Mouse (Mus musculus): ENCODE results near the gene Gimap9. TPM values are rescaled to one million over a fixed set of nuclear protein-coding genes. Genes with fewer than 3 reads are reported as not detected.
A peak's percentile ranks its signal among the peaks of the same experiment; 100 is the strongest.

Gimap9 gene
- total and polyA plus RNA-seq, 2 experiments from 2014 or later, result 1.2 to 2.1 TPM

DNA sequence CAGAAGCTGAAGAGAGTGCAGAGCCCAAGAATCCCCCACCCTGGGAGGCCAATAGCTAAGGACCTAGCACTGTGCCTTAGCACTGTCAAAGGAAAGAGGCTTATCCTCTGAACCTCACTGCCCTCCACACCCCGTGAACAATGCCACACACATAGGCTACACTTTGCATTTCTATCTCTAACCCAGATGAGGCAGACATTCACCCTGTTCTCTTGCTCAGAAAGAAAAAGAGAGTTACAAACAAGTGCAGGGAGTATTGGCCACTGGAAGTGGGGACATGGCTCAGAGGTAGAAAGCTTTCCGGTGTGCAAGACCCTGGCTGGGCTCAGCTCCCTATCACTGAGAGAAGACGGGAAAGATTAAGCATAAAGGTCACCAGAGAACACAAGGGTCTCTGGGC, 30.2 kb downstream of the Gimap9 start:
- TF ChIP-seq CTCF (IDR thresholded peaks at IDR 0.05; ENCODE audit: low read depth), result no peak
- Histone ChIP-seq H3K4me2 (ENCODE audit: low read depth, low read length) (no peak overlapping the region), H3K4me1 (ENCODE audit: insufficient read depth, low read length) (no peaks in the 10 kb centered on the region), H3K36me3 (ENCODE audit: insufficient read depth, low read length) (no peaks in the 10 kb centered on the region), H3K27me3 (ENCODE audit: insufficient read depth, low read length) (no peaks in the 10 kb centered on the region), H3K4me3 (ENCODE audit: low read length) (no peak overlapping the region), H3K27ac (no peak overlapping the region), H3K9ac (replicated peaks; ENCODE audit: low read length) (no peak overlapping the region), H3K9me3 (ENCODE audit: low read length) (no peaks in the 10 kb centered on the region)
- 51% methylated on average over 3 of the region's 3 CpGs for WGBS
- DNase-seq (ENCODE audit: low spot score), result no peak
- no peak for ATAC-seq

DNA sequence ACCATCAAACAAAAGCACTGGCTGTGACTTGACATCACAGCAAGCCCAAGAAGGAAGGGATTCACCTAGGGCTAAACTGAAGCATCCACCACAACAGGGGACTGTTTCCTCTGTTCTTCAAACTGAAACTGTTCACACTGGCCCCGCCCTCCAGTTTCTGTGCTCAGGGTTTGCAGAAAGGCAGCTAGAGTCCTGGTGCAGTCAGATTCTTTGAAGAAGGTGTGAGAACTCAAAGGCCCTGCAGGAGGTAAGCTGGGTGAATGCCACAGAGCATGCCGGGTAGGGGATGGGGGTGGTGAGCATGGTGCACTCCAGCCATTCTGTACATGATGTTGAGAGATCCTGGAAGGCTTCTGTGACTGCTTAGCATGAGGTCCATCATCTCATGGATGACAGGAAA, 42.5 kb downstream of the Gimap9 start, which contains the start of the genes Gm28053 and Gimap7:
TSS of gene Gm28053 (plus strand) at position 153 of the 400 bp plus-strand sequence.
TSS of gene Gimap7 (plus strand) at position 167 of the 400 bp plus-strand sequence.
- Histone ChIP-seq H3K4me3 (ENCODE audit: low read length) (no peak within 1 kb of the TSS), H3K9me3 (ENCODE audit: low read length) (no peaks in the 10 kb centered on the region), H3K27me3 (ENCODE audit: insufficient read depth, low read length) (no peaks in the 10 kb centered on the region), H3K9ac (replicated peaks; ENCODE audit: low read length) (no peak within 1 kb of the TSS), H3K36me3 (ENCODE audit: insufficient read depth, low read length) (no peaks in the 10 kb centered on the region), H3K27ac (no peak within 1 kb of the TSS), H3K4me2 (ENCODE audit: low read depth, low read length) (no peak within 1 kb of the TSS), H3K4me1 (ENCODE audit: insufficient read depth, low read length) (no peaks in the 10 kb centered on the region)
- ATAC-seq (no peak), DNase-seq (ENCODE audit: low spot score) (no peak)
- 57% methylated on average over 2 of the region's 2 CpGs for WGBS
- TF ChIP-seq CTCF (IDR thresholded peaks at IDR 0.05; ENCODE audit: low read depth), result no peak

DNA sequence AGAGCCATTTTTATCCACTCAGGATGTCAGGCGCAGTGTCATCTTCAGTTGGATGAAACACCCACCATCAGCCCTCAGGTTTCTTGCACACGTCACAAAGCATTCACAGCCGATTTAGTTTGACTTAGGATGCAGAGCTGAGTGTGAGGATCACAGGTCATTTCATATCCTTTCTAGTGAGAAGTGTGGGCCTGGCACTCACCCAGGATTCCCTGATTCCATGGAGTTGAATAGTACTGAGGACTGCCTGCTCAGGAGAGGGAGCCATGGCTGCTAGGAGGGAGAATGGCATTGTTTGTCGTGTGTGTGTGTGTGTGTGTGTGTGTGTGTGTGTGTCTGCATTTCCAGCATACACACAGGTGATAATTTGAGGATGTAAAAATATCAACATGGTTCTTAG, 44.4 kb downstream of the Gimap9 start:
- Histone ChIP-seq H3K27me3 (ENCODE audit: insufficient read depth, low read length) (no peaks in the 10 kb centered on the region), H3K36me3 (ENCODE audit: insufficient read depth, low read length) (no peaks in the 10 kb centered on the region), H3K4me1 (ENCODE audit: insufficient read depth, low read length) (no peaks in the 10 kb centered on the region; the same call in 1 of the 2 replicates), H3K27ac (no peak overlapping the region), H3K4me3 (ENCODE audit: low read length) (no peak overlapping the region), H3K9me3 (ENCODE audit: low read length) (no peaks in the 10 kb centered on the region), H3K9ac (replicated peaks; ENCODE audit: low read length) (no peak overlapping the region), H3K4me2 (ENCODE audit: low read depth, low read length) (no peak overlapping the region)
- no peak for DNase-seq (ENCODE audit: low spot score)
- no peak for ATAC-seq
- no peak for TF ChIP-seq CTCF (IDR thresholded peaks at IDR 0.05; ENCODE audit: low read depth)
- 74% methylated on average over 4 of the region's 4 CpGs for WGBS

DNA sequence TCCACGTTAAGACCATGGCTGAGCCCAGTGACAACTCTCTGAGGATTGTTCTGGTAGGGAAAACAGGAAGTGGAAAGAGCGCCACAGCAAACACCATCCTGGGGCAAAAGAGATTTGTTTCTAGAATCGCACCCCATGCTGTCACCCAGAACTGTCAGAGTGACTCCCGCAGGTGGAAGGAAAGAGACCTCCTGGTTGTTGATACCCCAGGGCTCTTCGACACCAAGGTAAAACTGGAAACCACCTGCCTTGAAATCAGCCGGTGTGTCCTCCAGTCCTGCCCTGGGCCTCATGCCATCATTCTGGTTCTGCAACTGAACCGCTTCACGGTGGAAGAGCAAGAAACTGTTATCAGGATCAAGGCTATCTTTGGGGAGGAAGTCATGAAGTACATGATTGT, 47.5 kb downstream of the Gimap9 start:
- 89% methylated on average over 8 of the region's 8 CpGs for WGBS
- ATAC-seq (no peak), DNase-seq (ENCODE audit: low spot score) (no peak)
- no peak overlapping the region for H3K27ac ChIP-seq
- H3K4me3 ChIP-seq (ENCODE audit: low read length), result no peak overlapping the region
- no peaks in the 10 kb centered on the region for H3K36me3 ChIP-seq (ENCODE audit: insufficient read depth, low read length)
- no peak overlapping the region for H3K9ac ChIP-seq (replicated peaks; ENCODE audit: low read length)
- no peak for TF ChIP-seq CTCF (IDR thresholded peaks at IDR 0.05; ENCODE audit: low read depth)
- H3K27me3 ChIP-seq (ENCODE audit: insufficient read depth, low read length), result no peaks in the 10 kb centered on the region
- H3K4me2 ChIP-seq (ENCODE audit: low read depth, low read length), result no peak overlapping the region
- H3K9me3 ChIP-seq (ENCODE audit: low read length), result no peaks in the 10 kb centered on the region
- no peaks in the 10 kb centered on the region; the same call in 1 of the 2 replicates for H3K4me1 ChIP-seq (ENCODE audit: insufficient read depth, low read length)

DNA sequence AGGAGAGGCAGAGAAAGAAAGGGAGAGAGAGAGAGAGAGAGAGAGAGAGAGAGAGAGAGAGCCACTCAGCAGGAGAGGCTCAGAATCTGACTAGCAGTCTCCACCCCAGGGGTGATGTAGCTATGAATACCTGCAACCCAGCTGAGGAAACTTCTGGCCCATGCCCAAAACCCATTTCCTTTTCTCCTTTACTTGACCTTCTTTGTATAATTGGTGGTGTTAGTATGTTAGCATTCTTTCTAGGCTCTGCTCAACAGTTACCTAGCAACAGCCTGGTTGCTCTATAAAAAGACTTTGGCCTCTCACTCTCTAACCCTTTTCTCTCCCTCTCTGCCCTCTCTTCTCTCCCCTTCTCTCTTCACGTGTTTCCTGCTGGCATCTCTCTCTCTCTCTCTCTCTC, 49.5 kb downstream of the Gimap9 start:
- no peaks in the 10 kb centered on the region for H3K27me3 ChIP-seq (ENCODE audit: insufficient read depth, low read length)
- H3K9ac ChIP-seq (replicated peaks; ENCODE audit: low read length), result no peak overlapping the region
- no peak overlapping the region for H3K4me3 ChIP-seq (ENCODE audit: low read length)
- H3K36me3 ChIP-seq (ENCODE audit: insufficient read depth, low read length), result no peaks in the 10 kb centered on the region
- 0% methylated on average over 1 of the region's 1 CpGs for WGBS
- no peaks in the 10 kb centered on the region for H3K9me3 ChIP-seq (ENCODE audit: low read length)
- DNase-seq (ENCODE audit: low spot score) (peak; percentile 25), ATAC-seq (no peak)
- no peaks in the 10 kb centered on the region; the same call in 1 of the 2 replicates for H3K4me1 ChIP-seq (ENCODE audit: insufficient read depth, low read length)
- no peak overlapping the region for H3K4me2 ChIP-seq (ENCODE audit: low read depth, low read length)
- no peak overlapping the region for H3K27ac ChIP-seq
- TF ChIP-seq CTCF (IDR thresholded peaks at IDR 0.05; ENCODE audit: low read depth), result no peak

DNA sequence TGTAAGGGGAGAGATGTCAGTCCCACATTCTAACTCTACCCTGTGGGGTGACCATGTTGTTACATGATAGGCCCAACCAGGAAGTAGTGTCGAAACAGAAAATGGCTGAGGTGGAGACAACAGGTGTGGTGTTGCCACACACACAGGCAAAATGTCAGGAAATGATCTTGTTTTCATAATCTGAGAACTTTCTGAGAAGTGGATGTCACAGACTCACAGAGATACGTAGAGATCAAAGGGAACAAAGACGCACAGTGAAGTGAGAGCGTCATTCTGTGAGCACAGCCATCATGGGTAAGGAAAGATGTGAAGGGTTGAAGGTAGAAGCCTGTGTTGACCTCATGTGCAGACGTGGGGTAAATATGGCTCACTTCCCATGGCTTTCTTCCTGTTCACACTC, 51.8 kb downstream of the Gimap9 start:
- no peak for DNase-seq (ENCODE audit: low spot score)
- H3K27ac ChIP-seq, result no peak overlapping the region
- ATAC-seq, result no peak
- H3K9me3 ChIP-seq (ENCODE audit: low read length), result no peaks in the 10 kb centered on the region
- H3K4me2 ChIP-seq (ENCODE audit: low read depth, low read length), result no peak overlapping the region
- no peaks in the 10 kb centered on the region for H3K36me3 ChIP-seq (ENCODE audit: insufficient read depth, low read length)
- no peaks in the 10 kb centered on the region; the same call in 1 of the 2 replicates for H3K4me1 ChIP-seq (ENCODE audit: insufficient read depth, low read length)
- no peaks in the 10 kb centered on the region for H3K27me3 ChIP-seq (ENCODE audit: insufficient read depth, low read length)
- WGBS, result 85% methylated on average over 5 of the region's 5 CpGs
- TF ChIP-seq CTCF (IDR thresholded peaks at IDR 0.05; ENCODE audit: low read depth), result no peak
- no peak overlapping the region for H3K4me3 ChIP-seq (ENCODE audit: low read length)
- no peak overlapping the region for H3K9ac ChIP-seq (replicated peaks; ENCODE audit: low read length)

Other genes starting within 250 kb of the Gimap9 start
- gene Zfp467, start 230.3 kb upstream of the Gimap9 start, total RNA-seq (2014; rRNA removed), result 27.5 and 61.1 TPM in 2 replicates
- 39.1 and 39.4 TPM in 2 replicates for gene Zfp467, start 230.3 kb upstream of the Gimap9 start, polyA plus RNA-seq (2015; fragmentation: Nextera tagmentation; extraction: Ambion mirVana)
- gene Sspo, start 227.9 kb upstream of the Gimap9 start, total RNA-seq (2014; rRNA removed), result 0.73 and 0.86 TPM in 2 replicates
- 0.10 and 0.38 TPM in 2 replicates for gene Sspo, start 227.9 kb upstream of the Gimap9 start, polyA plus RNA-seq (2015; fragmentation: Nextera tagmentation; extraction: Ambion mirVana)
- 407 and 443 TPM in 2 replicates for gene Atp6v0e2, start 138.5 kb upstream of the Gimap9 start, total RNA-seq (2014; rRNA removed)
- 446 and 455 TPM in 2 replicates for gene Atp6v0e2, start 138.5 kb upstream of the Gimap9 start, polyA plus RNA-seq (2015; fragmentation: Nextera tagmentation; extraction: Ambion mirVana)
- gene Lrrc61, start 121.3 kb upstream of the Gimap9 start, total RNA-seq (2014; rRNA removed), result 32.0 and 50.1 TPM in 2 replicates
- 14.2 and 15.7 TPM in 2 replicates for gene Lrrc61, start 121.3 kb upstream of the Gimap9 start, polyA plus RNA-seq (2015; fragmentation: Nextera tagmentation; extraction: Ambion mirVana)
- gene Rarres2, start 103.3 kb upstream of the Gimap9 start, total RNA-seq (2014; rRNA removed), result 2.7 and 4.3 TPM in 2 replicates
- gene Rarres2, start 103.3 kb upstream of the Gimap9 start, polyA plus RNA-seq (2015; fragmentation: Nextera tagmentation; extraction: Ambion mirVana), result 10.0 and 10.4 TPM in 2 replicates
- not detected in 2 replicates for gene Gm45021, start 86.5 kb upstream of the Gimap9 start, total RNA-seq (2014; rRNA removed)
- gene Gm45021, start 86.5 kb upstream of the Gimap9 start, polyA plus RNA-seq (2015; fragmentation: Nextera tagmentation; extraction: Ambion mirVana), result not detected in 2 replicates
- gene Repin1, start 82.2 kb upstream of the Gimap9 start, total RNA-seq (2014; rRNA removed), result 83.1 and 86.9 TPM in 2 replicates
- 40.6 and 41.2 TPM in 2 replicates for gene Repin1, start 82.2 kb upstream of the Gimap9 start, polyA plus RNA-seq (2015; fragmentation: Nextera tagmentation; extraction: Ambion mirVana)
- not detected in 2 replicates for gene Gm44965, start 82.2 kb upstream of the Gimap9 start, total RNA-seq (2014; rRNA removed)
- gene Gm44965, start 82.2 kb upstream of the Gimap9 start, polyA plus RNA-seq (2015; fragmentation: Nextera tagmentation; extraction: Ambion mirVana), result 0.54 TPM in 1 of 2 replicates, not detected in the other
- gene Zfp775, start 74.1 kb upstream of the Gimap9 start, total RNA-seq (2014; rRNA removed), result 11.6 and 13.5 TPM in 2 replicates
- gene Zfp775, start 74.1 kb upstream of the Gimap9 start, polyA plus RNA-seq (2015; fragmentation: Nextera tagmentation; extraction: Ambion mirVana), result 7.2 and 8.8 TPM in 2 replicates
- gene AI854703, start 49.4 kb upstream of the Gimap9 start, total RNA-seq (2014; rRNA removed), result 53.3 and 54.9 TPM in 2 replicates
- 29.3 and 30.2 TPM in 2 replicates for gene AI854703, start 49.4 kb upstream of the Gimap9 start, polyA plus RNA-seq (2015; fragmentation: Nextera tagmentation; extraction: Ambion mirVana)
- gene Gimap8, start 28.9 kb upstream of the Gimap9 start, total RNA-seq (2014; rRNA removed), result 0.72 and 1.3 TPM in 2 replicates
- 0.40 and 0.49 TPM in 2 replicates for gene Gimap8, start 28.9 kb upstream of the Gimap9 start, polyA plus RNA-seq (2015; fragmentation: Nextera tagmentation; extraction: Ambion mirVana)
- gene Gimap4, start 8.4 kb downstream of the Gimap9 start, total RNA-seq (2014; rRNA removed), result 0.78 and 1.6 TPM in 2 replicates
- 0.56 and 0.66 TPM in 2 replicates for gene Gimap4, start 8.4 kb downstream of the Gimap9 start, polyA plus RNA-seq (2015; fragmentation: Nextera tagmentation; extraction: Ambion mirVana)
- gene Gimap6, start 32.1 kb downstream of the Gimap9 start, total RNA-seq (2014; rRNA removed), result 3.5 and 5.7 TPM in 2 replicates
- 6.7 and 7.1 TPM in 2 replicates for gene Gimap6, start 32.1 kb downstream of the Gimap9 start, polyA plus RNA-seq (2015; fragmentation: Nextera tagmentation; extraction: Ambion mirVana)
- gene Gm28053, start 42.5 kb downstream of the Gimap9 start, total RNA-seq (2014; rRNA removed), result not detected in 2 replicates
- gene Gm28053, start 42.5 kb downstream of the Gimap9 start, polyA plus RNA-seq (2015; fragmentation: Nextera tagmentation; extraction: Ambion mirVana), result not detected in 2 replicates
- gene Gimap7, start 42.5 kb downstream of the Gimap9 start, total RNA-seq (2014; rRNA removed), result not detected in 2 replicates
- gene Gimap7, start 42.5 kb downstream of the Gimap9 start, polyA plus RNA-seq (2015; fragmentation: Nextera tagmentation; extraction: Ambion mirVana), result not detected in 2 replicates
- 4.1 and 4.5 TPM in 2 replicates for gene Gimap1, start 62.9 kb downstream of the Gimap9 start, total RNA-seq (2014; rRNA removed)
- gene Gimap1, start 62.9 kb downstream of the Gimap9 start, polyA plus RNA-seq (2015; fragmentation: Nextera tagmentation; extraction: Ambion mirVana), result 2.8 and 3.7 TPM in 2 replicates
- gene Gimap5, start 70.1 kb downstream of the Gimap9 start, total RNA-seq (2014; rRNA removed), result 0.68 and 5.1 TPM in 2 replicates
- 1.9 and 2.4 TPM in 2 replicates for gene Gimap5, start 70.1 kb downstream of the Gimap9 start, polyA plus RNA-seq (2015; fragmentation: Nextera tagmentation; extraction: Ambion mirVana)
- not detected in 2 replicates for gene Gimap3, start 94.7 kb downstream of the Gimap9 start, total RNA-seq (2014; rRNA removed)
- not detected in 2 replicates for gene Gimap3, start 94.7 kb downstream of the Gimap9 start, polyA plus RNA-seq (2015; fragmentation: Nextera tagmentation; extraction: Ambion mirVana)
- gene Tmem176a, start 164.8 kb downstream of the Gimap9 start, total RNA-seq (2014; rRNA removed), result 27.2 and 45.4 TPM in 2 replicates
- 35.8 and 40.1 TPM in 2 replicates for gene Tmem176a, start 164.8 kb downstream of the Gimap9 start, polyA plus RNA-seq (2015; fragmentation: Nextera tagmentation; extraction: Ambion mirVana)
- gene Tmem176b, start 165.4 kb downstream of the Gimap9 start, total RNA-seq (2014; rRNA removed), result 81.9 and 108 TPM in 2 replicates
- 148 and 152 TPM in 2 replicates for gene Tmem176b, start 165.4 kb downstream of the Gimap9 start, polyA plus RNA-seq (2015; fragmentation: Nextera tagmentation; extraction: Ambion mirVana)
- 0.42 TPM in 1 of 2 replicates, not detected in the other for gene Aoc1, start 196.8 kb downstream of the Gimap9 start, total RNA-seq (2014; rRNA removed)
- 0.06 and 0.11 TPM in 2 replicates for gene Aoc1, start 196.8 kb downstream of the Gimap9 start, polyA plus RNA-seq (2015; fragmentation: Nextera tagmentation; extraction: Ambion mirVana)